Mouse (Mus musculus) heart, embryonic 11.5 days (tissue): ENCODE data around the gene Prkar2b. TPM values are rescaled to one million over a fixed set of nuclear protein-coding genes. Genes with fewer than 3 reads are reported as not detected.

Experiments
- ATAC-seq: fragments of 200-750 bp; cut with Nextera tagmentation; replicated peaks from 2 replicates; pipeline ENCODE4 v1.8.0; 2017; ENCODE audit warnings: moderate library complexity; ENCODE audit not compliant: insufficient number of reproducible peaks, low FRiP score, low TSS enrichment
- H3K27ac ChIP-seq: fragments of 300-500 bp; sonication (generic); 2 replicates; pipeline ENCODE4 v1.5.1; 2014; ENCODE audit warnings: mild to moderate bottlenecking, low read depth, low read length
- H3K27me3 ChIP-seq: fragments of 300-500 bp; sonication (generic); 2 replicates; pipeline ENCODE4 v1.6.1; 2014; ENCODE audit warnings: mild to moderate bottlenecking, low read length, mixed read lengths; ENCODE audit not compliant: control insufficient read depth, insufficient read depth
- H3K36me3 ChIP-seq: fragments of 300-500 bp; sonication (generic); 2 replicates; pipeline ENCODE4 v1.6.1; 2014; ENCODE audit warnings: mild to moderate bottlenecking, low read length, moderate library complexity, mixed read lengths; ENCODE audit not compliant: control insufficient read depth, insufficient read depth
- H3K4me1 ChIP-seq: fragments of 300-500 bp; sonication (generic); 2 replicates; pipeline ENCODE4 v1.6.1; 2014; ENCODE audit warnings: low read length; ENCODE audit not compliant: control insufficient read depth, insufficient read depth
- H3K4me2 ChIP-seq: fragments of 300-500 bp; sonication (generic); 2 replicates; pipeline ENCODE4 v1.6.1; 2014; ENCODE audit warnings: mild to moderate bottlenecking, moderate library complexity
- H3K4me3 ChIP-seq: fragments of 300-500 bp; sonication (generic); 2 replicates; pipeline ENCODE4 v1.5.1; 2014; ENCODE audit warnings: low read depth, low read length
- H3K9ac ChIP-seq: fragments of 300-500 bp; sonication (generic); 2 replicates; pipeline ENCODE4 v1.6.1; 2014; ENCODE audit warnings: mild to moderate bottlenecking, low read depth, low read length, moderate library complexity
- H3K9me3 ChIP-seq: fragments of 300-500 bp; sonication (generic); replicated peaks from 2 replicates; pipeline ENCODE4 v1.6.1; 2016; ENCODE audit warnings: low read length; ENCODE audit not compliant: control insufficient read depth
- WGBS: fragments of 180-500 bp; shearing (Covaris S2); extraction: QIAGEN DNeasy Blood & Tissue Kit; methylation state at CpG from one replicate; pipeline ENCODE4 v1.1.7; 2014; ENCODE audit not compliant: insufficient replicate concordance; 5-methylcytosine and 5-hydroxymethylcytosine counted together
- polyA plus RNA-seq: library from polyadenylated mRNA; unstranded; fragments of >200 nt; fragmentation: Nextera tagmentation; extraction: Ambion mirVana; gene quantifications from 2 replicates; pipeline ENCODE4 v1.2.1, GENCODE M21; 2014

Prkar2b gene
- polyA plus RNA-seq, 1 experiment from 2014 or later = 20.6 TPM

DNA sequence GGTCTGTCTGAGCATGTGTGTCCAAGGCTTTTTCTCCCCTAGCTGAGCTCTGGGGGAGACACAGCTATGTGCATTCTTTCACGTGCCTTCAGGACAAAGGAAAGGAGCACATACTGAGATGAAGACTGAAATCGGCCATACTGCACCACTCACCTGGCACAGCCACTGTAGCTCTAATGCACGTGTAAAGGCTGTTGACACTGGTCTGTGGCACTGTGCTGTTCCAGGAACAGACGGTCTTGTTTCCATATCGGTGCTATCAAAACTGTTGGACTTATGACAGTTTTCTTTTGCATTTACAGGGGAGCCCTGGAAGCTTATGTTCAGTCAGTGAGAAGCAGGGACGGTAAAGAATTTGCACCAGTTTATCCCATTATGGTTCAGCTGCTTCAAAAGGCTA, 135.8 kb downstream of the Prkar2b start:
- Histone ChIP-seq H3K9ac (no peak overlapping the region), H3K27ac (no peak overlapping the region), H3K9me3 (no peaks in the 10 kb centered on the region), H3K36me3 (peaks cover 6% of the 10 kb centered on the region; the same call in 1 of the 2 replicates), H3K27me3 (no peaks in the 10 kb centered on the region), H3K4me3 (no peak overlapping the region), H3K4me1 (no peaks in the 10 kb centered on the region), H3K4me2 (no peak overlapping the region)
- no peak for ATAC-seq
- 80% methylated on average over 6 of the region's 6 CpGs for WGBS

DNA sequence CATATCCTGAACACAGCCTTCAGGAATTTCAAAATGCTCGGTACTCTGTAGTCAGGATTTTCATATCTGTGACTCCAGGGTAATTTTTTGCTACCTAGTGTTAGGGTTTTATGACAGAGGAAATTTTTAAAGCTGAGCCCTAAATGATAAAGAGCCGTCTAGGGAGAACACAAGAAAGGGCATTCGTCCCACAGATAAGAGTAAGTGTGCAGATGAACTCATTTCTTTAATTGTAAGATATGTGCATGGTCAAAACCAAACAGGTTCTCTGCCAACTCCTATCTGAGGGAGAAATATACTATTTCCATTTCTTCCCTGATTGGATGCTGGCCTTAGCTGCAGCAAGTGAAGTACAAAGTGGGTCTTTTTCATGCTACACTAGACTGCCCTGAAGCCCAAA, 137.0 kb downstream of the Prkar2b start:
- Histone ChIP-seq H3K9me3 (no peaks in the 10 kb centered on the region), H3K27me3 (no peaks in the 10 kb centered on the region), H3K9ac (no peak overlapping the region), H3K27ac (no peak overlapping the region), H3K4me2 (no peak overlapping the region), H3K4me1 (no peaks in the 10 kb centered on the region), H3K36me3 (peaks cover 3% of the 10 kb centered on the region; the same call in 1 of the 2 replicates), H3K4me3 (no peak overlapping the region)
- WGBS = 73% methylated on average over 3 of the region's 3 CpGs
- ATAC-seq = no peak

DNA sequence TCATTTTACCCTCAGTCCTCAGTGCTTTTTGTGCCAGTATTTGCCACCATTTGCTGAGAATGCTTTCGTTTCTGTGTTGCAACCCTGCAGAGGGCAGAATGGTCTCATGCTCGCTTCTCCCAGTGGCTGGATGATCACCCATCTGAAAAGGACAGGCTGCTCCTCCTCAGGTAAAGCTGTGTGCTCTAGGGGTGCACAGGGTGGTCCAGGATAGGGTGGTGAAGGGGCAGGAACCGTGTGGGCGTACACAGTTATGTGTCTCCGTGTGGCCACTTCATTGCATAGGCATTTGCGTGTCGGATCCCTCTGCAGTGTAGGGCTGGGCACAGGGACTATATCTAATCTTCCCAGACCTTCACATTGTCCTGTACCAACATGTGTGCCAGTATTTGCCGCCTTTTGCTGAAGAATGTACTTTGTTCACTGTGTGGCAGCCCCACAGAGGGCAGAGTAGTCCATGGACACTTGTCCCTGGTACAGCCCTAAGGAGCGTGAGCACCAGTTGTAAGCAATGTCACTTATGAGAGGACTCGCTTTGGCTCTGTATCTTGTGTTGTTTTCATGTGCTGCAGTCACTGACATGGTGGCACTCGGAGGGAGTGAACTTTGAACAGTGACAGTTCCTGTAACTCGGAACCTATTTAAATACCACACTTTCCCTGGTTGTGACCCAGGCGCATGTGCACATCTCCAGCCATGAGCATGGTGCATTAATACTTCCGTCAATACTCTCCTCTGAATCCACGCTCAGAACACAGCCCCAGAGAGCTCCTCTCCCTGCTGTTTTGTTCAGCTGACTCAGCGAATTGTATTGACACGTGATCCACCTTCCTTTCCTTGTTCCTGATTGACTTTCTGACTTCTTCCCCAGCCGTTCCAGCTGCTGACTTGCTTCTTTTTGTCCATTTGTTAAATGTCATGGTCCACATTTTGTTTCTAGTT, 140.4 kb downstream of the Prkar2b start:
- Histone ChIP-seq H3K4me1 (peaks cover 2% of the 10 kb centered on the region; the same call in 1 of the 2 replicates), H3K4me3 (no peak overlapping the region), H3K36me3 (no peaks in the 10 kb centered on the region), H3K27me3 (no peaks in the 10 kb centered on the region), H3K27ac (no peak overlapping the region), H3K9me3 (no peaks in the 10 kb centered on the region), H3K9ac (no peak overlapping the region), H3K4me2 (no peak overlapping the region)
- no peak for ATAC-seq
- whole genome bisulfite sequencing = 81% methylated on average over 18 of the region's 18 CpGs

DNA sequence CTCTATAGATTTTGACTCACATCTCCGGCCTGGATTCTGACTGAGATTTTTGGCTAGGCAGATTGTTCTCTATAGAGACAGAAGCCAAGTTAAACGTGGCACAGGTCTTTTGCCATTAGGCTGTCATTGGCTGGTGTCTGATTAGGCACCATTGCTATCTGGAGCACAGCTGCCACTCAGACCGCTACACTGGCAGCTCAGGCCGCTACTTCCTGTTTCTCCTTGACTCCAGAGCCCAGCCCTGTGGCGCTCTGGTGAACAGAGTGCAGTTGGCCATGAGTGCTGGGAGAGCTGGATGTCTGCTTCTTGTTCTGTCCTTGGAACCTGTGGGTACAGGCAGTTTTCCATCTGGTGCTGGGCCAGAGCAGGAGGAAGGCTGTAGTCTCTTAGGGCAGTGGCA, 143.9 kb downstream of the Prkar2b start:
- no peaks in the 10 kb centered on the region for H3K27me3 ChIP-seq
- no peaks in the 10 kb centered on the region for H3K36me3 ChIP-seq
- no peak overlapping the region for H3K4me2 ChIP-seq
- 44% methylated on average over 5 of the region's 5 CpGs for WGBS
- ATAC-seq = 0 out of 2 replicates have a peak, but pooled peaks have one; percentile 26
- peaks cover 9% of the 10 kb centered on the region; the same call in 1 of the 2 replicates for H3K4me1 ChIP-seq
- H3K4me3 ChIP-seq = no peak overlapping the region
- H3K27ac ChIP-seq = 0 out of 2 replicates have a peak overlapping the region, but pooled peaks have one; percentile 42
- H3K9ac ChIP-seq = no peak overlapping the region
- H3K9me3 ChIP-seq = no peaks in the 10 kb centered on the region

DNA sequence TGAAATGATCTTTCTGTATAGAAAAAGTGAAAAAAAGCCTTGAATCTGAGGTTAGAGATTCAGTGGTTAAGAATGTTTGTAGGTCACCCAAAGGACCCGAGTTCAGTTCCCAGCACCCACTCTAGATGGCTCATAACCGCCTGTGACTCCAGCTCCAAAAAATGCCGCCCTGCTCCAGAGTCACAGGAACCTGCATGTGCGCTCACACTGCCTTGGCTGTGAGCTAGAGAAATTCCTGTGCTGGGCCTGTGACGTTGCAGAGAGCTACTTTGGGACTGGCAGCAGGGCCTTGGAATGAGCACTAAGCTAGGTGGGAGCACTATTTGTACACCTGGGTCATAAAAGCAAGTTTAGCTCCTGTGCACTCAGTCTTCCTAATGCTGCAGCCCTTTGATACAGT, 144.4 kb downstream of the Prkar2b start:
- H3K27me3 ChIP-seq = no peaks in the 10 kb centered on the region
- no peak overlapping the region for H3K4me3 ChIP-seq
- no peaks in the 10 kb centered on the region for H3K9me3 ChIP-seq
- peaks cover 9% of the 10 kb centered on the region; the same call in 1 of the 2 replicates for H3K4me1 ChIP-seq
- H3K9ac ChIP-seq = no peak overlapping the region
- H3K36me3 ChIP-seq = no peaks in the 10 kb centered on the region
- 87% methylated on average over 5 of the region's 5 CpGs for WGBS
- H3K4me2 ChIP-seq = no peak overlapping the region
- no peak overlapping the region for H3K27ac ChIP-seq
- no peak for ATAC-seq

DNA sequence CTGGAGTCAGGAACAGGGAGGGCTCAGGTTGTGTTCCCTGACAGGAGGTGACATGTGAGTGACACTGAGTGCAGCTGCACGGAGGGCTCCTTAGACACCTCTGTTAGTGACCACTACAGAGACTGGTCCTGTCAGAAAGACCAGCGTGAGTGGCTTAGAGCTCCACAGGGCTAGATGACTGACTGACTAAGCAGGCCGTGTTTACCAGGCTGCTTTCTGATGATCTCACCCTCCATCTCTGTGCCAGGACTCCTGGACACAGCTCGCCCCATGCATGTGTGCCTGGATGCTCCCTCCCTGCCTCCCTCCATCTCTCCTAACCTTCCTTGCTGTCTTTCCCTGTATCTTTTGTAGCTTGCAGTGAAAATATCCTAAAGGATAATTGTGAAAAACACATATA, 147.5 kb downstream of the Prkar2b start:
- Histone ChIP-seq H3K4me1 (peaks cover 9% of the 10 kb centered on the region; the same call in 1 of the 2 replicates), H3K9me3 (no peaks in the 10 kb centered on the region), H3K27me3 (no peaks in the 10 kb centered on the region), H3K9ac (no peak overlapping the region), H3K36me3 (no peaks in the 10 kb centered on the region), H3K27ac (no peak overlapping the region), H3K4me2 (no peak overlapping the region), H3K4me3 (no peak overlapping the region)
- no peak for ATAC-seq
- 48% methylated on average over 4 of the region's 4 CpGs for WGBS

DNA sequence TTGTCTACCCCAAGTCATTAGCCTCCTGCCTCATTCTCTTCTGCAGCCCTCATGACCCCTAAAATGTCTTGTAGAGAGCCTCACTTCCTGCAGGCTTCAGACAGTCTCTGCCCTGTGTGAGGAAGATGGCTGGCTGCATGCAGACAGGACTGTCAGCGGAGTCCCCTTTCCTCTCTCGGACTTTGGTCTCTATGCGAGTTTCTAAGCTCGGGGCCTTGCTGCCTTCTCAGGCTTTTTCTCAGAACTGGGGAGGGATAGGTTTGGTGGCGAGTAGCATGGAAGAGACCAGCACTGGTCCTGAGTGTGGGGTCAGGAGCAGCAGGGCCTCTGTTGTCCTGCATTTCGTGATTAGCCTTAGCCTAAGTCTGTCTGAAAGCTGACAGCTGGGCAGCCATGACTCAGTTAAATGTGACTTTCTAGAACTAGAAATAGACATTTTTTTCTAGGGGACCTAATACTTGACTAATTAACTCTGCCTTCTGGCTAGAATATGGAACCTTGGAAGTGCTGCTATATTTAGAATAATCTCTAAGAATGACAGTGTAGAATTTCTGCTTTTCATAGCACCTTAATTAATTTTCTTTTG, 148.0 kb downstream of the Prkar2b start:
- Histone ChIP-seq H3K4me3 (no peak overlapping the region), H3K4me2 (no peak overlapping the region), H3K36me3 (no peaks in the 10 kb centered on the region), H3K9ac (no peak overlapping the region), H3K27me3 (no peaks in the 10 kb centered on the region), H3K4me1 (peaks cover 9% of the 10 kb centered on the region; the same call in 1 of the 2 replicates), H3K9me3 (no peaks in the 10 kb centered on the region), H3K27ac (no peak overlapping the region)
- ATAC-seq = no peak
- WGBS = 69% methylated on average over 6 of the region's 6 CpGs
